Mouse (Mus musculus): Measurements from ENCODE around the gene Gsg1l. TPM values are rescaled to one million over a fixed set of nuclear protein-coding genes. Genes with fewer than 3 reads are reported as not detected.

Gsg1l gene
- polyA plus RNA-seq, 1 experiment from 2014 or later: 0.10 TPM

GRCm38 (mm10) chr7:126040794-126041526, 41.3 kb downstream of the Gsg1l start:
- DNase-seq (ENCODE audit: extremely low spot score, low spot score): no peak
- Histone ChIP-seq H3K4me1 (peaks cover 28% of the 10 kb centered on the region), H3K9me3 (peaks cover 5% of the 10 kb centered on the region; the same call in 1 of the 2 replicates), H3K27me3 (ENCODE audit: poor library complexity, severe bottlenecking) (0 out of 2 replicates have a peak, but pooled peaks cover 4% of the 10 kb centered on the region), H3K27ac (peak overlapping the region; percentile 9), H3K4me3 (no peak overlapping the region), H3K36me3 (replicated peaks) (no peaks in the 10 kb centered on the region)
- WGBS: 79% methylated on average over 18 of the region's 18 CpGs

DNA sequence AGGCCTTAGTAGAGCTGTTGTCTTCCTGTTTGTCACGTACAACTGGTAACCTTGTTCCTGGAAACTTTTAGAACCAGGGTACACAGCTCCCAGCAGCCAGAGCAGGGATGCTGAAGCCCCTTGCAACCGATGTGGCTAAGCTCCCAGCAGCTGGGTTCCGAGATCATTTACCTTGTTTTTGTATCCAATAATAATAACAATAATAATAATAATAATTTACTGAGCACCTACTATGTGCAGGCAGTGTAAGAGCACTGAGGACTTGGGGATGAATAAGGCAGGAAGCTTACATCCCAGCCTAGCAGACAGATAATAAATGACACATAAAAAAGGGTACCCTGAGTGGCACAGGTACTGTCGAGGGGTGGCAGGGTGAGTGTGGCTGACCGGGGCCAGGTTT, 42.4 kb downstream of the Gsg1l start:
- DNase-seq (ENCODE audit: extremely low spot score, low spot score): no peak
- 90% methylated on average over 5 of the region's 5 CpGs for WGBS
- H3K36me3 ChIP-seq (replicated peaks): no peaks in the 10 kb centered on the region
- H3K27ac ChIP-seq: no peak overlapping the region
- no peak overlapping the region for H3K4me3 ChIP-seq
- peaks cover 32% of the 10 kb centered on the region for H3K4me1 ChIP-seq
- peaks cover 2% of the 10 kb centered on the region; the same call in 1 of the 2 replicates for H3K9me3 ChIP-seq
- H3K27me3 ChIP-seq (ENCODE audit: poor library complexity, severe bottlenecking): 0 out of 2 replicates have a peak, but pooled peaks cover 4% of the 10 kb centered on the region

- Histone ChIP-seq H3K4me3 (no peak overlapping the region), H3K27ac (peak overlapping the region; percentile 63), H3K9me3 (no peaks in the 10 kb centered on the region), H3K27me3 (ENCODE audit: poor library complexity, severe bottlenecking) (0 out of 2 replicates have a peak, but pooled peaks cover 4% of the 10 kb centered on the region), H3K4me1 (peaks cover 37% of the 10 kb centered on the region), H3K36me3 (replicated peaks) (no peaks in the 10 kb centered on the region)
- 95% methylated on average over 5 of the region's 5 CpGs for WGBS
- no peak for DNase-seq (ENCODE audit: extremely low spot score, low spot score)
Observed at GRCm38 (mm10) chr7:126039247-126039835, 42.9 kb downstream of the Gsg1l start.

- H3K9me3 ChIP-seq: no peaks in the 10 kb centered on the region
- DNase-seq (ENCODE audit: extremely low spot score, low spot score): no peak
- WGBS: 64% methylated on average over 25 of the region's 25 CpGs
- H3K36me3 ChIP-seq (replicated peaks): no peaks in the 10 kb centered on the region
- peak overlapping the region; percentile 63 for H3K27ac ChIP-seq
- 0 out of 2 replicates have a peak, but pooled peaks cover 4% of the 10 kb centered on the region for H3K27me3 ChIP-seq (ENCODE audit: poor library complexity, severe bottlenecking)
- peaks cover 37% of the 10 kb centered on the region for H3K4me1 ChIP-seq
- no peak overlapping the region for H3K4me3 ChIP-seq
Observed at GRCm38 (mm10) chr7:126038366-126039246, 43.6 kb downstream of the Gsg1l start.

GRCm38 (mm10) chr7:126035332-126035731, 46.9 kb downstream of the Gsg1l start:
- Histone ChIP-seq H3K9me3 (no peaks in the 10 kb centered on the region), H3K4me3 (no peak overlapping the region)
- 88% methylated on average over 3 of the region's 3 CpGs for WGBS

DNA sequence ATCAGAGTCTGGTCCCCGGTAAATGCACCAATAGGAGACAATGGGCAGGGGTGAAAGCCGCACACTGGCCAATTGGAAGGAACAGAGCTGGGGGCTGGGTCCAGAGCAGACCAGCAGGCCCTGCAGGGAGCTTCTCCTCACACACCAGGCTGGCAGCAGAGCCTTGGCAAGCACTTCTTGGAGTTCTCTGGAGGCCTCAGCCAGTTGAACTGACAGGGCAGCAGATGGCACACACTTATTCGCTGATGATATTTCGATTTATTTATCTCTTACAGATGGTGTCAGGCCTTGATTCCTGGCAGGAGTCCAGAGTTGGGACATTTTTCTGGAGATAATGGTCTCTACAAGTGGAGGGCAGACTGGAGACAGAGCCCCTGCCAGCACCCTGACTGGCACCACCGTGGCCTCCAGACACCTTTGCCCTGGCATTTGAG, 49.4 kb downstream of the Gsg1l start:
- DNase-seq (ENCODE audit: extremely low spot score, low spot score): no peak
- H3K27ac ChIP-seq: no peak overlapping the region
- H3K27me3 ChIP-seq (ENCODE audit: poor library complexity, severe bottlenecking): no peaks in the 10 kb centered on the region
- 89% methylated on average over 5 of the region's 5 CpGs for WGBS
- H3K36me3 ChIP-seq (replicated peaks): no peaks in the 10 kb centered on the region
- no peak overlapping the region for H3K4me3 ChIP-seq
- peaks cover 20% of the 10 kb centered on the region for H3K4me1 ChIP-seq
- no peaks in the 10 kb centered on the region for H3K9me3 ChIP-seq

More at GRCm38 (mm10) chr7:126035332-126035731, 46.9 kb downstream of the Gsg1l start:
- DNase-seq (ENCODE audit: extremely low spot score, low spot score): no peak
- Histone ChIP-seq H3K36me3 (replicated peaks) (no peaks in the 10 kb centered on the region), H3K27ac (no peak overlapping the region), H3K27me3 (ENCODE audit: poor library complexity, severe bottlenecking) (0 out of 2 replicates have a peak, but pooled peaks cover 4% of the 10 kb centered on the region), H3K4me1 (peaks cover 35% of the 10 kb centered on the region)

DNA sequence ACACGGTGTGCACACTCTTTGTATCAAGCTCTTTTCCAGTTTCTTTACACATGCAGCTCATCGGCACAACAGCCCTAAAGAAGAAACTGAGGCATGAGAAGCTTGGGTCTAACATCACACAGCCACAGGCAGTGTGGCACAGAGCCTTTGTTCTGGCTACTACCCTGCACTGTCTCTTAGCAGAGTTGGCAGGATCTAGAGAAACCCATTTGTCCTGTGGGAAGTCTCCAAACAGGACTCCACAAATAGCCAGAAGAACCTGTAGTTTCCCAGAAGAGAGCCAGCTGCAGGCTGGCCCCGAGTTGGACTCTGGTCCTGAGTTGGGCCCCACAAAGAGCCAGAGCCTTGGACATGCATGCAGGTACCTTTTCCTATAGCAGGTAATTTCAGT, 49.9 kb downstream of the Gsg1l start:
- WGBS: 85% methylated on average over 3 of the region's 3 CpGs
- H3K27ac ChIP-seq: no peak overlapping the region
- no peak for DNase-seq (ENCODE audit: extremely low spot score, low spot score)

DNA sequence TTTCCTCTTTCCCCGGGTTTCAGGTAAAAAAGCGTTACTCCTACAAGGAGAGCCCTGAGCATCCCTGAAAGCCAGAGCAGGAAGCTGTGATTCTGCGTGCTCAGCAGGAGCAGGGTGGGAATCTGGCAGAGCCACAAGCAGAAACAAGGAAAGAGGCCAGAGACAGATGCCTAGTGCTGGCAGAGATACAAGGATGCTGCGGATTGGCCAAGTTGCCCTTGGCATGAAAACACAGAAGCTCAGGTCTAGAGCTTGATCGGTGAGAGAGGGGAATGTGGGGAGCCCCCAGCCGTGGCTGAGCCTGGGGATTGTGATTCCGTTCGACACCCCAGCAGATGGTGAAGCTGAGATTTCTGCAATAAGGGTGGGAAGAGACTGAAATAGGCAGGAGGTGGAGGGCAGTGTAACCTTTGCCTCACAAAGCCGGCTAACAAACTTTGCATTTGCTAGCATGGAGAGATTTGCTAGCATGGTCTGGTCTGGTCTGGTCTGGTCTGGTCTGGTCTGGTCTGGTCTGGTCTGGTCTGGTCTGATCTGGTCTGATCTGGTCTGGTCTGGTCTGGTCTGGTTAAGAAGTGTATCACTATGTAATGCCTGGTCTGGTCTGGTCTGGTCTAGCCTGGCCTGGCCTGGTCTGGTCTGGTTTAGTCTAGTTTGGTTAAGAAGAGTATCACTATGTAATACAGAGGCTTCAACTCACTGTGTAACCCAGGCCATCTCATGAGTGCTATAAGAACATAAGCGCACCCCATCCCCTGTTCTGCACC, 50.4 kb downstream of the Gsg1l start:
- Histone ChIP-seq H3K4me3 (no peak overlapping the region), H3K9me3 (no peaks in the 10 kb centered on the region), H3K27ac (peak overlapping the region; percentile 2; the same call in 1 of the 2 replicates), H3K27me3 (ENCODE audit: poor library complexity, severe bottlenecking) (no peaks in the 10 kb centered on the region), H3K36me3 (replicated peaks) (no peaks in the 10 kb centered on the region), H3K4me1 (peaks cover 15% of the 10 kb centered on the region)
- 87% methylated on average over 10 of the region's 10 CpGs for WGBS
- DNase-seq (ENCODE audit: extremely low spot score, low spot score): no peak

More for the DNA sequence above, 49.9 kb downstream of the Gsg1l start:
- Histone ChIP-seq H3K27me3 (ENCODE audit: poor library complexity, severe bottlenecking) (no peaks in the 10 kb centered on the region), H3K9me3 (no peaks in the 10 kb centered on the region), H3K4me3 (no peak overlapping the region), H3K36me3 (replicated peaks) (no peaks in the 10 kb centered on the region), H3K4me1 (peaks cover 15% of the 10 kb centered on the region)

- no peak for DNase-seq (ENCODE audit: extremely low spot score, low spot score)
- Histone ChIP-seq H3K27me3 (ENCODE audit: poor library complexity, severe bottlenecking) (no peaks in the 10 kb centered on the region), H3K4me1 (no peaks in the 10 kb centered on the region), H3K27ac (no peak overlapping the region), H3K36me3 (replicated peaks) (no peaks in the 10 kb centered on the region), H3K4me3 (no peak overlapping the region), H3K9me3 (no peaks in the 10 kb centered on the region)
- 71% methylated on average over 1 of the region's 1 CpGs for WGBS
Observed at GRCm38 (mm10) chr7:126027410-126027809, 54.8 kb downstream of the Gsg1l start.

GRCm38 (mm10) chr7:126026600-126026999, 55.6 kb downstream of the Gsg1l start:
- 59% methylated on average over 5 of the region's 5 CpGs for WGBS
- no peak overlapping the region for H3K27ac ChIP-seq
- no peaks in the 10 kb centered on the region for H3K9me3 ChIP-seq
- no peaks in the 10 kb centered on the region for H3K4me1 ChIP-seq
- no peak for DNase-seq (ENCODE audit: extremely low spot score, low spot score)
- no peaks in the 10 kb centered on the region for H3K27me3 ChIP-seq (ENCODE audit: poor library complexity, severe bottlenecking)
- H3K4me3 ChIP-seq: no peak overlapping the region
- H3K36me3 ChIP-seq (replicated peaks): no peaks in the 10 kb centered on the region

GRCm38 (mm10) chr7:126019966-126020365, 62.2 kb downstream of the Gsg1l start:
- H3K27ac ChIP-seq: peak overlapping the region; percentile 70
- peaks cover 28% of the 10 kb centered on the region for H3K4me1 ChIP-seq
- 78% methylated on average over 6 of the region's 6 CpGs for WGBS
- no peak for DNase-seq (ENCODE audit: extremely low spot score, low spot score)
- no peak overlapping the region for H3K4me3 ChIP-seq
- H3K36me3 ChIP-seq (replicated peaks): no peaks in the 10 kb centered on the region
- H3K9me3 ChIP-seq: no peaks in the 10 kb centered on the region
- H3K27me3 ChIP-seq (ENCODE audit: poor library complexity, severe bottlenecking): no peaks in the 10 kb centered on the region

GRCm38 (mm10) chr7:126019321-126019720, 62.9 kb downstream of the Gsg1l start:
- Histone ChIP-seq H3K4me1 (peaks cover 28% of the 10 kb centered on the region), H3K9me3 (no peaks in the 10 kb centered on the region), H3K4me3 (no peak overlapping the region), H3K27ac (peak overlapping the region; percentile 70), H3K27me3 (ENCODE audit: poor library complexity, severe bottlenecking) (peaks cover 6% of the 10 kb centered on the region; the same call in 1 of the 2 replicates), H3K36me3 (replicated peaks) (no peaks in the 10 kb centered on the region)
- DNase-seq (ENCODE audit: extremely low spot score, low spot score): no peak
- 52% methylated on average over 9 of the region's 9 CpGs for WGBS
